Mouse (Mus musculus) liver, embryonic 14.5 days (tissue): ENCODE data around the gene Smpd3. TPM values are rescaled to one million over a fixed set of nuclear protein-coding genes. Genes with fewer than 3 reads are reported as not detected.

Experiments used
- ATAC-seq: fragments of 200-750 bp; cut with Nextera tagmentation; 2 replicates; pipeline ENCODE4 v1.8.0; 2017; ENCODE audit warnings: moderate number of reproducible peaks, mild to moderate bottlenecking, moderate library complexity; ENCODE audit not compliant: insufficient read depth
- DNase-seq, 3 experiments: peaks; one replicate each; pipeline ENCODE4 v3.0.0-alpha.2; 2012 to 2013; ENCODE audit warnings: low read depth in 3 of 3, low spot score in 3 of 3
- H3K27ac ChIP-seq: fragments of 300-500 bp; sonication (generic); 2 replicates; pipeline ENCODE4 v1.5.1; 2014; ENCODE audit warnings: moderate library complexity, mild to moderate bottlenecking, control low read depth, inconsistent platforms
- H3K27me3 ChIP-seq: fragments of 300-500 bp; sonication (generic); 2 replicates; pipeline ENCODE4 v1.6.1; 2014; ENCODE audit warnings: mild to moderate bottlenecking, low read length, moderate library complexity; ENCODE audit not compliant: control insufficient read depth, insufficient read depth
- H3K36me3 ChIP-seq: fragments of 300-500 bp; sonication (generic); replicated peaks from 2 replicates; pipeline ENCODE4 v1.6.1; 2014; ENCODE audit warnings: low read depth; ENCODE audit not compliant: control insufficient read depth, insufficient read depth
- H3K4me1 ChIP-seq, 2 experiments: fragments of 200-500 bp in 1 of 2; fragments of 300-500 bp in 1 of 2; sonication (generic) in 1 of 2; replicated peaks; 2 replicates each; pipeline ENCODE4 v1.6.1; 2012 to 2014; ENCODE audit warnings: antibody characterized with exemption in 1 of 2, inconsistent platforms in 1 of 2, low read length in 1 of 2; ENCODE audit not compliant: control insufficient read depth in 2 of 2, insufficient read depth in 2 of 2
- H3K4me2 ChIP-seq: fragments of 300-500 bp; sonication (generic); 2 replicates; pipeline ENCODE4 v1.6.1; 2014; ENCODE audit warnings: low read depth, mild to moderate bottlenecking, control low read depth, moderate library complexity
- H3K4me3 ChIP-seq, 2 experiments: fragments of 200-500 bp in 1 of 2; fragments of 300-500 bp in 1 of 2; sonication (generic) in 1 of 2; 2 replicates each; pipeline ENCODE4 v1.5.1; 2012 to 2014; ENCODE audit warnings: low read depth in 2 of 2, low read length in 2 of 2, mild to moderate bottlenecking in 2 of 2, control low read depth in 1 of 2, inconsistent platforms in 1 of 2, moderate library complexity in 1 of 2; ENCODE audit not compliant: insufficient read depth in 1 of 2
- H3K9ac ChIP-seq: fragments of 300-500 bp; sonication (generic); replicated peaks from 2 replicates; pipeline ENCODE4 v1.6.1; 2014; ENCODE audit warnings: mild to moderate bottlenecking, control low read depth, moderate library complexity
- H3K9me3 ChIP-seq: fragments of 300-500 bp; sonication (generic); 2 replicates; pipeline ENCODE4 v1.6.1; 2016; ENCODE audit warnings: low read length, mixed read lengths; ENCODE audit not compliant: control insufficient read depth
- CTCF ChIP-seq: IDR thresholded peaks from 2 replicates; pipeline ENCODE4 v1.5.1; 2016; ENCODE audit warnings: antibody characterized with exemption, low read depth, control low read depth
- EP300 ChIP-seq: IDR thresholded peaks from 2 replicates; pipeline ENCODE4 v1.6.1; 2016; ENCODE audit warnings: antibody characterized with exemption, low read depth
- WGBS: fragments of 180-500 bp; shearing (Covaris S2); extraction: QIAGEN DNeasy Blood & Tissue Kit; methylation state at CpG from one replicate; pipeline ENCODE4 v1.1.7; 2014; ENCODE audit not compliant: insufficient replicate concordance; 5-methylcytosine and 5-hydroxymethylcytosine counted together
- polyA plus RNA-seq, 2 experiments: library from polyadenylated mRNA; depleted of rRNA in 1 of 2; stranded (reverse) in 1 of 2; unstranded in 1 of 2; fragments of >200 nt; fragmentation: Nextera tagmentation in 1 of 2; extraction: Ambion mirVana in 1 of 2; gene quantifications; 2 replicates each; pipeline versions ENCODE4 v1.2.1 to v1.2.3; 2012 to 2014

Smpd3 gene
- polyA plus RNA-seq, 2 experiments: 0.22 to 0.34 TPM

DNA sequence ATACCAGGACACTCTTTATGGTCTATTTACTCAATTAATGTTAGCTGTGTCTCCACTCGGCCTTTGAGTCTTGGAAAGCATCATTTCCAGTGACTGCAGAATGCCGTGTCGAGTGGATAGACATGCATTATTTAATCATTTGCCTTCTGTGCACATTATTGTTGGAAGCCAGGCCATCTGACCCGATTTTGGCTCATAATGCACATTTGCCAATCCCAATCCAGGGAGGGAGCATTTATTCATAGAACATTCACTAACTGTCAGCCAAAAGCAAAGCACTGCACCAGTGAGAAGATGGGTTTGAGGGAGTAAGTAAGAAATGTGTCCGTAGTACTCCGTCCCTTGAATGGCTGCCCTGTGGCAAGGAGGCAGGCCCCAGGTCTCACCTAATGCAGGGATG is 17.8 kb downstream of the Smpd3 start:
- H3K36me3 ChIP-seq: no peaks in the 10 kb centered on the region
- 59% methylated on average over 6 of the region's 6 CpGs for WGBS

GRCm38 (mm10) chr8:106317091-106317490 is 20.7 kb downstream of the Smpd3 start:
- no peak overlapping the region for H3K9ac ChIP-seq
- no peaks in the 10 kb centered on the region for H3K27me3 ChIP-seq
- DNase-seq (no peak), ATAC-seq (no peak)
- H3K4me3 ChIP-seq: no peak overlapping the region
- no peak overlapping the region for H3K27ac ChIP-seq
- TF ChIP-seq EP300 (no peak), CTCF (no peak)
- H3K9me3 ChIP-seq: no peaks in the 10 kb centered on the region
- 0 out of 4 replicates have a peak, but pooled peaks cover 0 to 2% of the 10 kb centered on the region in 2 experiments for H3K4me1 ChIP-seq
- no peaks in the 10 kb centered on the region for H3K36me3 ChIP-seq
- H3K4me2 ChIP-seq: no peak overlapping the region
- WGBS: 54% methylated on average over 4 of the region's 4 CpGs

More for the DNA sequence above, 17.8 kb downstream of the Smpd3 start:
- Histone ChIP-seq H3K4me3 (no peak overlapping the region), H3K9ac (no peak overlapping the region), H3K4me1 (0 out of 4 replicates have a peak, but pooled peaks cover 0 to 2% of the 10 kb centered on the region in 2 experiments), H3K27ac (no peak overlapping the region), H3K27me3 (no peaks in the 10 kb centered on the region), H3K4me2 (no peak overlapping the region), H3K9me3 (no peaks in the 10 kb centered on the region)
- DNase-seq (no peak), ATAC-seq (no peak)
- TF ChIP-seq EP300 (no peak), CTCF (no peak)

GRCm38 (mm10) chr8:106316506-106316905 is 21.3 kb downstream of the Smpd3 start:
- H3K27me3 ChIP-seq: no peaks in the 10 kb centered on the region
- H3K9me3 ChIP-seq: no peaks in the 10 kb centered on the region
- ATAC-seq: no peak
- no peaks in the 10 kb centered on the region for H3K36me3 ChIP-seq
- DNase-seq: no peak
- H3K4me2 ChIP-seq: no peak overlapping the region
- no peak overlapping the region for H3K27ac ChIP-seq
- 39% methylated on average over 10 of the region's 10 CpGs for WGBS
- no peak for TF ChIP-seq EP300
- TF ChIP-seq CTCF: no peak
- no peak overlapping the region for H3K9ac ChIP-seq
- H3K4me1 ChIP-seq: 0 out of 4 replicates have a peak, but pooled peaks cover 0 to 2% of the 10 kb centered on the region in 2 experiments
- H3K4me3 ChIP-seq: no peak overlapping the region

DNA sequence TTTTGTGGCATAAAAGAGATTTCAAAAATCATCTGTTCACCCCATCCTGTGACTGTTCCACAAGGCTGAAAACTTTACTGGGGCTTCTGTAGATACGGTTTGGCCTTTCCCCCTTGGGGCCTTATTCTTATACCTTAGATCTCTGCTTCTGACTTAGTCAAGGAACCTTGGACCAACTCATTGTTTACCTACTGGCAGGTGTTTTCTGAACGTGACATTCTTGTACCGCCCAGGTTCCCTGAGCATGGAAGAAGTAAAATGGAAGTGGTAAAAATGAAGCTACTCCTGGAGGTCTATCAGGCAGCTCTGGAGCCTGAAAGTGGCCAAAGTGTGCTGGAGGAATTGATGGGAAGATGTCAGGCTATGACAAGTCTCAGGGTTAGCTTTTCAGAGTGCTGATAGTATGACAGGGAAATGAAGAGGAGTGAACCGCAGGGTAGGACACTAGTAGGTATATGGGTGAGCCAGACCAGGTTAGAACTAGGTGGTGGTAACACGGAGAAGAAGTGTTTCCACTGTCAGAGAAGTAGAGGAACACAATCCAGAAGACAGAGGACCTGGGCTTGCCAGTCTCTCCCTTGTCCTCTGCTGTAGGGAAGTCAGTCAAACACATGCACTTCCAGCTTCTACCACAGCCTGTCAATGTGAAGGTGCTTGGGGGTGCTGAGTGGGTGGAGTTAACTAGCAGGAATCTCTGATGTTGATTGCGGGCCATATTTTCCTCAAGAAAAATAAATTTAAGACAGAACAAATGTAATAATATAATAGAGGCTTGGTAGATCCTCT is 22.2 kb downstream of the Smpd3 start:
- DNase-seq (no peak), ATAC-seq (no peak)
- H3K4me3 ChIP-seq: no peak overlapping the region
- H3K4me2 ChIP-seq: no peak overlapping the region
- no peak overlapping the region for H3K27ac ChIP-seq
- H3K36me3 ChIP-seq: no peaks in the 10 kb centered on the region
- H3K4me1 ChIP-seq: 0 out of 4 replicates have a peak, but pooled peaks cover 0 to 2% of the 10 kb centered on the region in 2 experiments
- TF ChIP-seq CTCF (no peak), EP300 (no peak)
- H3K9ac ChIP-seq: no peak overlapping the region
- no peaks in the 10 kb centered on the region for H3K27me3 ChIP-seq
- 59% methylated on average over 6 of the region's 6 CpGs for WGBS
- no peaks in the 10 kb centered on the region for H3K9me3 ChIP-seq

- no peaks in the 10 kb centered on the region for H3K9me3 ChIP-seq
- TF ChIP-seq EP300: no peak
- TF ChIP-seq CTCF: no peak
- H3K4me2 ChIP-seq: no peak overlapping the region
- H3K9ac ChIP-seq: no peak overlapping the region
- H3K4me3 ChIP-seq: no peak overlapping the region
- no peaks in the 10 kb centered on the region for H3K27me3 ChIP-seq
- H3K4me1 ChIP-seq: peaks cover 0 to 3% of the 10 kb centered on the region in 2 experiments; a peak in 1 of 4 replicates
- WGBS: 35% methylated on average over 2 of the region's 2 CpGs
- no peaks in the 10 kb centered on the region for H3K36me3 ChIP-seq
- no peak overlapping the region for H3K27ac ChIP-seq
- ATAC-seq: no peak
- DNase-seq: no peak
These were observed 24.0 kb downstream of the Smpd3 start for GRCm38 (mm10) chr8:106313799-106314198.
